Mouse (Mus musculus) cerebellum, adult 2 months (tissue): ENCODE results near the gene Rhox2h. TPM values are rescaled to one million over a fixed set of nuclear protein-coding genes. Genes with fewer than 3 reads are reported as not detected.
"Not testable (repeated sequence)": the region's sequence is repeated elsewhere in the genome, so short reads cannot be mapped to it uniquely, and the experiment has no call there.

Experiments used
- DNase-seq, 2 experiments: peaks; one replicate each; pipeline ENCODE4 v3.0.0; 2021
- H3K27ac ChIP-seq: fragments of 200-500 bp; 2 replicates; pipeline ENCODE4 v1.5.1; 2012; ENCODE audit warnings: low read length, control low read depth, inconsistent platforms; ENCODE audit not compliant: insufficient read depth
- H3K27me3 ChIP-seq: fragments of 200-500 bp; 2 replicates; pipeline ENCODE4 v1.6.1; 2012; ENCODE audit warnings: inconsistent platforms, mild to moderate bottlenecking, low read length, moderate library complexity; ENCODE audit not compliant: control insufficient read depth, insufficient read depth
- H3K4me1 ChIP-seq: fragments of 200-500 bp; 2 replicates; pipeline ENCODE4 v1.6.1; 2011; ENCODE audit warnings: low read length; ENCODE audit not compliant: control insufficient read depth, insufficient read depth
- H3K4me3 ChIP-seq: fragments of 200-500 bp; replicated peaks from 2 replicates; pipeline ENCODE3; 2011; ENCODE audit warnings: mild to moderate bottlenecking, low read depth, low read length, control low read depth; ENCODE audit not compliant: insufficient read depth
- CTCF ChIP-seq: fragments of 200-500 bp; IDR thresholded peaks from 2 replicates; pipeline ENCODE4 v1.5.1; 2011; ENCODE audit warnings: low read depth, mild to moderate bottlenecking, control low read depth, low read length, moderate library complexity, borderline replicate concordance; ENCODE audit not compliant: insufficient read depth
- POLR2A ChIP-seq: fragments of 200-500 bp; IDR thresholded peaks from 2 replicates; pipeline ENCODE4 v1.6.1; 2011; ENCODE audit warnings: low read length, control low read depth, borderline replicate concordance; ENCODE audit not compliant: insufficient read depth
- WGBS: fragments of 180-500 bp; shearing (Covaris S2); methylation state at CpG from one replicate; pipeline ENCODE4 v1.1.7; 2018; 5-methylcytosine and 5-hydroxymethylcytosine counted together
- polyA plus RNA-seq: library from polyadenylated mRNA; depleted of rRNA; stranded (reverse); fragments of >200 nt; gene quantifications from 2 replicates; pipeline ENCODE4 v1.2.3, GENCODE M21; 2012; rRNA removed

Rhox2h gene
- polyA plus RNA-seq, result not detected in 2 replicates

DNA sequence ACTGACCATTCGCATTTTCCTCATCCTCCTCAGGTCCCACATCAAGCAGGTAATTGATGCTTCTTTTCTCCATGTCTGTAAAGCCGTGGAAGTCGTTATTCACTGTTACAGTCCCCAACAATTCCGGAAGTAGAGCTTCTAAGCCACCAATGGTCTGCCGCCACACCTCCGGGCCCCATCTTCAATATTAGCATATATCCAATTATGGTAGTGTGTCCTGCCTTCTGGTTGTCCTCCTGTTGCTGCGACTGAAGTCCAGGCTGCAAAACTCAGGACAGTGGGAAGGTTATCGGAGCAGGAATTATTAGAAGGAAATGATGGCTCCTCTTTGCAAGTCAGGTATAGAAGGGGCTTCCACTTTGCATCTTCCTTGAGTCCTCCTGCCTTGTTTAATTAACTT, at the start of gene Rhox2h:
TSS of gene Rhox2h (minus strand) at position 101 of the 400 bp plus-strand sequence.
- not testable (repeated sequence) for H3K27me3 ChIP-seq, H3K27ac ChIP-seq, DNase-seq, H3K4me1 ChIP-seq, H3K4me3 ChIP-seq
- 84% methylated on average over 8 of the region's 8 CpGs for WGBS

DNA sequence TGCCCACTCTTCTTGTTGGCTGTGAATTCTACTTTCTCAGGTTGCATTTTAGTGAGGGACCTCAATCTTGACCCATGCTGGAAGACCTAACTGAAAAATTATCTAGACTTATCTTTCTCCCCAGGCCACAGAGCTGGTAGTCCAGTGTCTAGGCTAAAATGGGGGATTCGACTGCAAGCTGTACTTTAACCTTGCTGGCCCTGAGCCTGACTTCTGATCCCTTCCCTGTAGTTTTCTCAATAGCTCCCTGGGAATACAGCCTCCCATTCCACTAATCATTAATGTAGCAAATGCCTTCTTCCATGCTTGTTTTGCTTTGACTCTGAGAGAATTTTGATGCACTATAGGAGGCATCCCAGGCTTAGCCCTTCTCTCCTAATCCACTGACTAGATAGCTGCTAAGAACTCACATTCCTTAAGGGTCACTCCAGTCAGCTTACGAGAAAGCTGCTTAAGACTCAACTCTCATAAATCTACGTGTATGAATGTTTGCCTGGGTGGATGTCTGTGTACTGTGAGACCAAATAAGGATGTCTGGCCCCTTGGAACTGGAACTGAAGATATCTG, 28.8 kb upstream of the Rhox2h start:
- TF ChIP-seq POLR2A, result no peak
- no peak for TF ChIP-seq CTCF
- WGBS, result 76% methylated on average over 3 of the region's 3 CpGs
- DNase-seq, result no peak
- Histone ChIP-seq H3K27ac (no peak overlapping the region), H3K27me3 (no peaks in the 10 kb centered on the region), H3K4me3 (no peak overlapping the region), H3K4me1 (no peaks in the 10 kb centered on the region)

DNA sequence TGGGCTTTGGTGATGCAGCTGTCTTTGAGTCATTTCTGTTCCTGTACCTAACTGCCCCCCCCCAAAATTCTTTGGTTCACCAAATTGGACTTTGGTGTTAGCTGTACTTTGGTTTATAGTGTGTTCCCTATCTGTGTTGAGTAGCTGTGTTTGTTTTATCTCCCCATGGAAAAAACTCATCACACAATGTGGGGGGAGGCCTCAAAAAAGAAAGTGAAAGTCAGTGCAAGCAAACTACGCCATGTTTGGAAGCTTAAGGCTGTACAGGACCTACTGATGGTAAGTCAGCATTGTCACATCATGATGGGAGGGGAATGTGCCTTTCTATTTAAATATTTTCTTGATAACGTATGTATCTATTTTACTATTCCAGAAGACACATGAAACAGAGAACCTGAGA, 19.2 kb upstream of the Rhox2h start:
- 86% methylated on average over 2 of the region's 2 CpGs for WGBS

DNA sequence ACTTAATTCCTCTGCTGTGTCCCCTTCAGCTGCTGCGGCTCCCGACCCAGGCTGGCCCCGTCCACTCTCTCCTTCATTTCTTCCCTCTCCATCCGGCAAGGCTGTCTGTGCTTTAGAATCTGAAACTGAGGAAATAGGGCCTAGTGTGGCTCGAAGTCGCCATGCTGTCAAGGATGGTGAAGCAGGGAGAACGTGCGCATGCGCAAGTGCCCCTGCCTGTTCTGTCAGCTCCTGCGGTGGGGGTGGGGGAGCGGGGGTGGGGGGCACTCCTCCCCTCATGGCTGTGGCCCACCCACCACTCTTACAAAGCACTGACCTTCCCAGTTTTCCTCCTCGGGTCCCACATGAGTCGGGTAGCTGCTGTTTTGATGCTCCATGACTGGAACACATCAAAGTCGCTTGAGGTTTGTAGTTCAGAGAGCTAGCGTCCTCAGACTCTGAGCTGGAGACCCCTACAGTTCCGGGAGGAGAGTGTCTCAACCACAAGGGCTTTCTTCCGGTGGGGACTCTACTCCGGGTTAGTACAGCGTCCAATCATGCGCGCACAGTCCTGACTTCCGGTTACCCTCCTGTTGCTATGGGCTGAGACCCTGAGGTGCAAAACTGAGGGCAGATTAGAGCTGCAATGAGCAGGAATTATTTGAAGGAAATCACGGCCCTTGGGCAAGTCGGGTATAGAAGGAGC, 10.1 kb upstream of the Rhox2h start:
- Histone ChIP-seq H3K27ac (no peak overlapping the region), H3K27me3 (no peaks in the 10 kb centered on the region), H3K4me1 (no peaks in the 10 kb centered on the region), H3K4me3 (no peak overlapping the region)
- no peak for TF ChIP-seq POLR2A
- TF ChIP-seq CTCF, result no peak
- no peak for DNase-seq
- 80% methylated on average over 24 of the region's 24 CpGs for WGBS

More for the DNA sequence above, 19.2 kb upstream of the Rhox2h start:
- H3K4me3 ChIP-seq, result no peak overlapping the region
- TF ChIP-seq POLR2A, result no peak
- no peak for TF ChIP-seq CTCF
- no peaks in the 10 kb centered on the region for H3K27me3 ChIP-seq
- no peak overlapping the region for H3K27ac ChIP-seq
- no peak for DNase-seq
- no peaks in the 10 kb centered on the region for H3K4me1 ChIP-seq

DNA sequence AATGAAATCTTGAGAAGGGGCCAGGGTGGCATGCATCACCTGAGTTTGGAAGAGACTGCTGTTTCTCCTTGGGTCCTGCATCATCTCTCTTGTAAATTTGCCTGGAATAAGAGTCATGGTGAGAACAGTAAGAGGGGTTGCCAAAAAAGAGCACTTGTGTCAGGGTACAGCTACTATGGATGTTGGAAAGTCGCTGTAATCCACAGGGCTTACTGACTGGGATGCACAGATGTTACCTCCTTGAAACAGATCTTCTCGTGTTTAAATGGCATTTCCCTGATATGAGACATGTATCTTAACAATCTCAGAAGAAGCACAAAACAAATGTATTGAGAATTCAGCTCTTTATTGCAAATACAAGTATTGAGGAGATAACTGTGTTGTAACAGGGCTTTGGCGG, 4.4 kb downstream of the Rhox2h start, which contains the start of gene Rhox3h:
TSS of gene Rhox3h (minus strand) at position 101 of the 400 bp plus-strand sequence.
- not testable (repeated sequence) for H3K4me3 ChIP-seq, H3K27ac ChIP-seq
- 100% methylated on average over 1 of the region's 3 CpGs for WGBS

DNA sequence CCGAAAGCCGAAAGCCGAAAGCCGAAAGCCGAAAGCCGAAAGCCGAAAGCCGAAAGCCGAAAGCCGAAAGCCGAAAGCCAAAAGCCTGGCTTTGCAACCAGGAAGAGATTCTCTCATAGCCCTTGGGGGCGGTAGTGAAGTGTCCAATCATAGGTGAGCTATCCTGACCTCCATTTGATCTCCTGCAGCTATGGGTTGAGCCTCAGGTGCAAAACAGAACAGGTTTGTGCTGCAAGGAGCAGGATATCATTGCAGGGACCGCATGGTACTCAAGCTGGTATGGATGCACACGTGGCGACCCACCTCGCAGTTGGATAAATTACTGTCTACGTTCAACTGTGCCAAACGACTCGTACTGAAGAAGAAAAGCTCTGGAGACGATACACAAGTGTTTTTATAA, 21.9 kb downstream of the Rhox2h start, which contains the start of gene Rhox4g:
TSS of gene Rhox4g (minus strand) at position 101 of the 400 bp plus-strand sequence.
- not testable (repeated sequence) for H3K27ac ChIP-seq, H3K27me3 ChIP-seq, H3K4me3 ChIP-seq, DNase-seq, H3K4me1 ChIP-seq
- WGBS, result 96% methylated on average over 18 of the region's 20 CpGs

More for the DNA sequence above, 4.4 kb downstream of the Rhox2h start, which contains the start of gene Rhox3h:
- DNase-seq, H3K4me1 ChIP-seq, H3K27me3 ChIP-seq: not testable (repeated sequence)

DNA sequence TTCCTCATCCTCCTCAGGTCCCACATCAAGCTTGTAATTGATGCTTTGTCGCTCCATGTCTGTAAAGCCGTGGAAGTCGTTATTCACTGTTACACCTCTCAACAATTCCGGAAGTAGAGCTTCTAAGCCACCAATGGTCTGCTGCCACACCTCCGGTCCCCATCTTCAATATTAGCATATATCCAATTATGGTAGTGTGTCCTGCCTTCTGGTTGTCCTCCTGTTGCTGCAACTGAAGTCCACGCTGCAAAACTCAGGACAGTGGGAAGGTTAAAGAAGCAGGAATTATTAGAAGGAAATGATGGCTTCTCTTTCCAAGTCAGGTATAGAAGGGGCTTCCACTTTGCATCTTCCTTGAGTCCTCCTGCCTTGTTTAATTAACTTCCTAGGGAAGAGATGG, 29.7 kb downstream of the Rhox2h start, which contains the start of gene Rhox2g:
TSS of gene Rhox2g (minus strand) at position 101 of the 400 bp plus-strand sequence.
- WGBS, result 86% methylated on average over 6 of the region's 6 CpGs
- H3K4me3 ChIP-seq, H3K4me1 ChIP-seq, H3K27ac ChIP-seq, H3K27me3 ChIP-seq, DNase-seq: not testable (repeated sequence)

DNA sequence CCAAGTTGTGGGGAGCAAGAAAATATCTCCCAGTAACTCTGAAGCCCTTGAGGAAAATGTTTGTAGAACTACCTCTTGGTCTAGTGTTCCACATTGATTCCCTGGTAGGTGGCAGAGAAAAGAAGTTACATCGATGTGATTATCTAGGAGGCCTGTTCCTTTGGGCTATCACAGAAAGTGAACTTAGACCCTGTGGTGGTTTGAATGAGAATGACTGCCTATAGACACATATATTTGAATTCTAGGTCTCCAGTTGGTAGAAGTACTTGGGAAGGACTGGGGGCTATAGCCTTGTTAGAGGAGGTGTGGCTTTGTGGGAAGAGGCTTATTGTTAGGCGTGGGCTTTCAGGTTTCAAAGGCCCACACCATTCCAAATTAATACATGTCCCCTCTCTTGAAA, 44.6 kb downstream of the Rhox2h start, which contains the start of gene Rhox3g:
TSS of gene Rhox3g (minus strand) at position 101 of the 400 bp plus-strand sequence.
- WGBS, result 96% methylated on average over 2 of the region's 2 CpGs
- not testable (repeated sequence) for DNase-seq, H3K27me3 ChIP-seq, H3K4me1 ChIP-seq, H3K27ac ChIP-seq, H3K4me3 ChIP-seq

Other genes starting within 250 kb of the Rhox2h start
- not detected in 2 replicates for gene Rhox4b, start 240.8 kb downstream of the Rhox2h start, polyA plus RNA-seq
- gene Rhox2c, start 219.6 kb downstream of the Rhox2h start, polyA plus RNA-seq, result not detected in 2 replicates
- not detected in 2 replicates for gene Rhox3c, start 214.7 kb downstream of the Rhox2h start, polyA plus RNA-seq
- not detected in 2 replicates for gene Rhox4c, start 192.9 kb downstream of the Rhox2h start, polyA plus RNA-seq
- gene Rhox2d, start 179.8 kb downstream of the Rhox2h start, polyA plus RNA-seq, result not detected in 2 replicates
- gene Rhox4d, start 158.9 kb downstream of the Rhox2h start, polyA plus RNA-seq, result not detected in 2 replicates
- not detected in 2 replicates for gene Rhox2e, start 142.8 kb downstream of the Rhox2h start, polyA plus RNA-seq
- not detected in 2 replicates for gene Rhox3e, start 131.3 kb downstream of the Rhox2h start, polyA plus RNA-seq
- gene Rhox4e, start 115.9 kb downstream of the Rhox2h start, polyA plus RNA-seq, result not detected in 2 replicates
- gene Rhox2f, start 101.9 kb downstream of the Rhox2h start, polyA plus RNA-seq, result not detected in 2 replicates
- gene Rhox3f, start 92.3 kb downstream of the Rhox2h start, polyA plus RNA-seq, result not detected in 2 replicates
- gene Rhox4f, start 65.6 kb downstream of the Rhox2h start, polyA plus RNA-seq, result not detected in 2 replicates
- not detected in 2 replicates for gene Rhox3g, start 44.7 kb downstream of the Rhox2h start, polyA plus RNA-seq
- gene Rhox2g, start 29.8 kb downstream of the Rhox2h start, polyA plus RNA-seq, result not detected in 2 replicates
- not detected in 2 replicates for gene Rhox4g, start 21.9 kb downstream of the Rhox2h start, polyA plus RNA-seq
- not detected in 2 replicates for gene Rhox3h, start 4.5 kb downstream of the Rhox2h start, polyA plus RNA-seq
- 0.33 TPM in 1 of 2 replicates, not detected in the other for gene Rhox5, start 131.6 kb upstream of the Rhox2h start, polyA plus RNA-seq
- gene Rhox6, start 153.6 kb upstream of the Rhox2h start, polyA plus RNA-seq, result 0.10 TPM in 1 of 2 replicates, not detected in the other
- gene Rhox7a, start 158.4 kb upstream of the Rhox2h start, polyA plus RNA-seq, result not detected in 2 replicates
- gene Rhox8, start 205.7 kb upstream of the Rhox2h start, polyA plus RNA-seq, result not detected in 2 replicates
- gene Rhox7b, start 224.0 kb upstream of the Rhox2h start, polyA plus RNA-seq, result not detected in 2 replicates
- not detected in 2 replicates for gene Rhox9, start 228.5 kb upstream of the Rhox2h start, polyA plus RNA-seq